Mouse (Mus musculus): ENCODE measurements at regions not wholly inside any gene's neighbourhood (a gene's known extent, or its start where the extent isn't known, plus 50 kb on each side); places are given as distances from the start of the nearest gene placed in this dataset.

- intact Hi-C loops (cut with DNase I), result no loop called here
- no peak for DNase-seq
These were observed 400.6 kb downstream of the Ttll7 start for GRCm38 (mm10) chr3:147252812-147253211.

- intact Hi-C loops (cut with DNase I), result no loop called here
- DNase-seq, result no peak
These were observed 402.3 kb downstream of the Ttll7 start for GRCm38 (mm10) chr3:147254454-147254853.

GRCm38 (mm10) chr3:147260958-147261595, 408.9 kb downstream of the Ttll7 start:
- DNase-seq, result no peak
- intact Hi-C loops (cut with DNase I), result no loop called here

- intact Hi-C loops (cut with DNase I), result no loop called here
- DNase-seq, result no peak
These were observed 414.4 kb downstream of the Ttll7 start for GRCm38 (mm10) chr3:147266556-147266955.

- intact Hi-C loops (cut with DNase I), result no loop called here
These were observed 421.3 kb downstream of the Ttll7 start for GRCm38 (mm10) chr3:147273446-147273845.

GRCm38 (mm10) chr3:147278602-147279001, 426.4 kb downstream of the Ttll7 start:
- DNase-seq, result no peak
- intact Hi-C loops (cut with DNase I), result no loop called here

More at GRCm38 (mm10) chr3:147273446-147273845, 421.3 kb downstream of the Ttll7 start:
- no peak for DNase-seq

GRCm38 (mm10) chr3:147283724-147284123, 431.6 kb downstream of the Ttll7 start:
- intact Hi-C loops (cut with DNase I), result no loop called here
- DNase-seq, result no peak

- DNase-seq, result no peak
- intact Hi-C loops (cut with DNase I), result no loop called here
These were observed 432.2 kb downstream of the Ttll7 start for GRCm38 (mm10) chr3:147284357-147284756.

GRCm38 (mm10) chr3:147285496-147285895, 433.3 kb downstream of the Ttll7 start:
- intact Hi-C loops (cut with DNase I), result no loop called here
- no peak for DNase-seq

GRCm38 (mm10) chr3:147287503-147287902, 435.3 kb downstream of the Ttll7 start:
- no peak for DNase-seq
- intact Hi-C loops (cut with DNase I), result no loop called here

- no peak for DNase-seq
- intact Hi-C loops (cut with DNase I), result no loop called here
These were observed 439.6 kb downstream of the Ttll7 start for GRCm38 (mm10) chr3:147291696-147292327.

GRCm38 (mm10) chr3:147298065-147298464, 445.9 kb downstream of the Ttll7 start:
- DNase-seq, result no peak
- intact Hi-C loops (cut with DNase I), result no loop called here

- DNase-seq, result no peak
- intact Hi-C loops (cut with DNase I), result no loop called here
These were observed 473.4 kb downstream of the Ttll7 start for GRCm38 (mm10) chr3:147325522-147325921.

GRCm38 (mm10) chr3:147334301-147334700, 482.1 kb downstream of the Ttll7 start:
- no peak for DNase-seq
- intact Hi-C loops (cut with DNase I), result no loop called here

GRCm38 (mm10) chr3:147335286-147335685, 483.1 kb downstream of the Ttll7 start:
- intact Hi-C loops (cut with DNase I), result no loop called here
- no peak for DNase-seq

- no peak for DNase-seq
- intact Hi-C loops (cut with DNase I), result no loop called here
These were observed 487.3 kb downstream of the Ttll7 start for GRCm38 (mm10) chr3:147339427-147339826.

- DNase-seq, result no peak
- intact Hi-C loops (cut with DNase I), result no loop called here
These were observed 495.3 kb downstream of the Ttll7 start for GRCm38 (mm10) chr3:147347278-147348039.

GRCm38 (mm10) chr3:147387077-147387476, 534.9 kb downstream of the Ttll7 start:
- intact Hi-C loops (cut with DNase I), result no loop called here

GRCm38 (mm10) chr3:147398298-147398697, 546.1 kb downstream of the Ttll7 start:
- intact Hi-C loops (cut with DNase I), result no loop called here

More at GRCm38 (mm10) chr3:147387077-147387476, 534.9 kb downstream of the Ttll7 start:
- DNase-seq, result no peak

GRCm38 (mm10) chr3:147412274-147412673, 560.1 kb downstream of the Ttll7 start:
- intact Hi-C loops (cut with DNase I), result no loop called here
- no peak for DNase-seq

More at GRCm38 (mm10) chr3:147398298-147398697, 546.1 kb downstream of the Ttll7 start:
- DNase-seq, result no peak

- DNase-seq, result no peak
- intact Hi-C loops (cut with DNase I), result no loop called here
These were observed 564.8 kb downstream of the Ttll7 start for GRCm38 (mm10) chr3:147416926-147417325.

- no peak for DNase-seq
- intact Hi-C loops (cut with DNase I), result no loop called here
These were observed 567.0 kb downstream of the Ttll7 start for GRCm38 (mm10) chr3:147419129-147419528.

All from left cerebral cortex, postnatal 4 days (tissue).